Mouse (Mus musculus) forebrain, embryonic 14.5 days (tissue): ENCODE data around the gene Pced1b. TPM values are rescaled to one million over a fixed set of nuclear protein-coding genes. Genes with fewer than 3 reads are reported as not detected.

ENCODE experiments used
- ATAC-seq: fragments of 200-750 bp; cut with Nextera tagmentation; 2 replicates; pipeline ENCODE4 v1.8.0; 2017; ENCODE audit warnings: mild to moderate bottlenecking, moderate library complexity
- DNase-seq: peaks from one replicate; pipeline ENCODE4 v3.0.0-alpha.2; 2015; ENCODE audit warnings: low spot score
- H3K27ac ChIP-seq: fragments of 300-500 bp; sonication (generic); 2 replicates; pipeline ENCODE4 v1.5.1; 2014; ENCODE audit warnings: low read depth, mild to moderate bottlenecking, control low read depth, low read length, moderate library complexity
- H3K27me3 ChIP-seq: fragments of 300-500 bp; sonication (generic); replicated peaks from 2 replicates; pipeline ENCODE4 v1.6.1; 2014; ENCODE audit warnings: low read length, control low read depth, mixed read lengths; ENCODE audit not compliant: control insufficient read depth, insufficient read depth
- H3K36me3 ChIP-seq: fragments of 300-500 bp; sonication (generic); 2 replicates; pipeline ENCODE4 v1.6.1; 2014; ENCODE audit warnings: low read length, control low read depth; ENCODE audit not compliant: control insufficient read depth, insufficient read depth
- H3K4me1 ChIP-seq: fragments of 300-500 bp; sonication (generic); 2 replicates; pipeline ENCODE4 v1.6.1; 2014; ENCODE audit warnings: antibody characterized with exemption, low read length, control low read depth; ENCODE audit not compliant: control insufficient read depth, insufficient read depth
- H3K4me2 ChIP-seq: fragments of 300-500 bp; sonication (generic); 2 replicates; pipeline ENCODE4 v1.6.1; 2014; ENCODE audit warnings: mild to moderate bottlenecking, control low read depth, low read length
- H3K4me3 ChIP-seq: fragments of 300-500 bp; sonication (generic); 2 replicates; pipeline ENCODE4 v1.5.1; 2014; ENCODE audit warnings: low read depth, low read length, control low read depth
- H3K9ac ChIP-seq: fragments of 300-500 bp; sonication (generic); 2 replicates; pipeline ENCODE4 v1.6.1; 2014; ENCODE audit warnings: mild to moderate bottlenecking, low read length, control low read depth, moderate library complexity
- H3K9me3 ChIP-seq: fragments of 300-500 bp; sonication (generic); replicated peaks from 2 replicates; pipeline ENCODE4 v1.6.1; 2016; ENCODE audit warnings: low read length, control low read depth, mixed read lengths; ENCODE audit not compliant: control insufficient read depth
- WGBS: fragments of 180-500 bp; shearing (Covaris S2); extraction: QIAGEN DNeasy Blood & Tissue Kit; methylation state at CpG from one replicate; pipeline ENCODE4 v1.1.7; 2014; 5-methylcytosine and 5-hydroxymethylcytosine counted together
- polyA plus RNA-seq: library from polyadenylated mRNA; unstranded; fragments of >200 nt; fragmentation: Nextera tagmentation; extraction: Ambion mirVana; gene quantifications from 2 replicates; pipeline ENCODE4 v1.2.1, GENCODE M21; 2014

The Pced1b gene
- polyA plus RNA-seq, 1 experiment from 2014 or later, result 2.8 TPM

GRCm38 (mm10) chr15:97249322-97249721, 2.4 kb downstream of the Pced1b start:
- H3K4me1 ChIP-seq, result peaks cover 3% of the 10 kb centered on the region; the same call in 1 of the 2 replicates
- H3K4me3 ChIP-seq, result no peak overlapping the region
- WGBS, result 96% methylated on average over 10 of the region's 10 CpGs
- H3K36me3 ChIP-seq, result no peaks in the 10 kb centered on the region
- DNase-seq (no peak), ATAC-seq (no peak)
- peaks cover 14% of the 10 kb centered on the region; the same call in 1 of the 2 replicates for H3K27me3 ChIP-seq
- H3K4me2 ChIP-seq, result no peak overlapping the region
- H3K9me3 ChIP-seq, result no peaks in the 10 kb centered on the region
- H3K27ac ChIP-seq, result no peak overlapping the region
- H3K9ac ChIP-seq, result no peak overlapping the region

GRCm38 (mm10) chr15:97252493-97253034, 5.7 kb downstream of the Pced1b start:
- no peak overlapping the region for H3K4me3 ChIP-seq
- no peaks in the 10 kb centered on the region for H3K27me3 ChIP-seq
- H3K9me3 ChIP-seq, result no peaks in the 10 kb centered on the region
- no peak for DNase-seq
- WGBS, result 89% methylated on average over 8 of the region's 8 CpGs
- peaks cover 3% of the 10 kb centered on the region; the same call in 1 of the 2 replicates for H3K4me1 ChIP-seq
- no peak overlapping the region for H3K9ac ChIP-seq
- no peak for ATAC-seq
- H3K4me2 ChIP-seq, result no peak overlapping the region
- H3K27ac ChIP-seq, result no peak overlapping the region
- H3K36me3 ChIP-seq, result no peaks in the 10 kb centered on the region

- WGBS, result 96% methylated on average over 4 of the region's 4 CpGs
- Histone ChIP-seq H3K36me3 (no peaks in the 10 kb centered on the region), H3K27me3 (no peaks in the 10 kb centered on the region), H3K4me2 (no peak overlapping the region), H3K4me3 (no peak overlapping the region), H3K27ac (no peak overlapping the region), H3K4me1 (no peaks in the 10 kb centered on the region), H3K9me3 (no peaks in the 10 kb centered on the region), H3K9ac (no peak overlapping the region)
- no peak for ATAC-seq
- no peak for DNase-seq
These were observed 7.5 kb downstream of the Pced1b start for GRCm38 (mm10) chr15:97254375-97254774.

GRCm38 (mm10) chr15:97255800-97256199, 8.9 kb downstream of the Pced1b start:
- no peaks in the 10 kb centered on the region for H3K27me3 ChIP-seq
- ATAC-seq (no peak), DNase-seq (no peak)
- WGBS, result 82% methylated on average over 3 of the region's 3 CpGs
- H3K9me3 ChIP-seq, result no peaks in the 10 kb centered on the region
- H3K36me3 ChIP-seq, result no peaks in the 10 kb centered on the region
- H3K4me1 ChIP-seq, result no peaks in the 10 kb centered on the region
- no peak overlapping the region for H3K9ac ChIP-seq
- H3K4me3 ChIP-seq, result no peak overlapping the region
- H3K4me2 ChIP-seq, result no peak overlapping the region
- no peak overlapping the region for H3K27ac ChIP-seq

GRCm38 (mm10) chr15:97256411-97256810, 9.5 kb downstream of the Pced1b start:
- H3K4me2 ChIP-seq, result no peak overlapping the region
- H3K27ac ChIP-seq, result no peak overlapping the region
- no peaks in the 10 kb centered on the region for H3K36me3 ChIP-seq
- no peak overlapping the region for H3K9ac ChIP-seq
- H3K4me1 ChIP-seq, result no peaks in the 10 kb centered on the region
- 92% methylated on average over 11 of the region's 11 CpGs for WGBS
- no peaks in the 10 kb centered on the region for H3K9me3 ChIP-seq
- DNase-seq (no peak), ATAC-seq (no peak)
- H3K27me3 ChIP-seq, result no peaks in the 10 kb centered on the region
- no peak overlapping the region for H3K4me3 ChIP-seq

GRCm38 (mm10) chr15:97257206-97257775, 10.4 kb downstream of the Pced1b start:
- H3K4me1 ChIP-seq, result no peaks in the 10 kb centered on the region
- no peaks in the 10 kb centered on the region for H3K27me3 ChIP-seq
- H3K4me2 ChIP-seq, result no peak overlapping the region
- H3K36me3 ChIP-seq, result no peaks in the 10 kb centered on the region
- H3K9me3 ChIP-seq, result no peaks in the 10 kb centered on the region
- no peak overlapping the region for H3K9ac ChIP-seq
- DNase-seq, result no peak
- 85% methylated on average over 8 of the region's 8 CpGs for WGBS
- H3K27ac ChIP-seq, result no peak overlapping the region
- ATAC-seq, result no peak
- H3K4me3 ChIP-seq, result no peak overlapping the region

- ATAC-seq (no peak), DNase-seq (no peak)
- H3K27ac ChIP-seq, result no peak overlapping the region
- H3K4me3 ChIP-seq, result no peak overlapping the region
- no peaks in the 10 kb centered on the region for H3K9me3 ChIP-seq
- 84% methylated on average over 17 of the region's 17 CpGs for WGBS
- no peak overlapping the region for H3K4me2 ChIP-seq
- no peaks in the 10 kb centered on the region for H3K27me3 ChIP-seq
- no peaks in the 10 kb centered on the region for H3K36me3 ChIP-seq
- no peak overlapping the region for H3K9ac ChIP-seq
- H3K4me1 ChIP-seq, result no peaks in the 10 kb centered on the region
These were observed 11.8 kb downstream of the Pced1b start for GRCm38 (mm10) chr15:97258483-97259230.

- peak; percentile 59 for DNase-seq
- 63% methylated on average over 8 of the region's 8 CpGs for WGBS
- no peak overlapping the region for H3K4me3 ChIP-seq
These were observed 12.4 kb downstream of the Pced1b start for GRCm38 (mm10) chr15:97259300-97259699.

GRCm38 (mm10) chr15:97259968-97260597, 13.2 kb downstream of the Pced1b start:
- H3K4me3 ChIP-seq, result no peak overlapping the region
- DNase-seq, result no peak
- no peaks in the 10 kb centered on the region for H3K27me3 ChIP-seq
- H3K9ac ChIP-seq, result no peak overlapping the region
- WGBS, result 72% methylated on average over 11 of the region's 11 CpGs
- no peaks in the 10 kb centered on the region for H3K9me3 ChIP-seq
- H3K27ac ChIP-seq, result no peak overlapping the region
- no peaks in the 10 kb centered on the region for H3K36me3 ChIP-seq
- ATAC-seq, result no peak
- H3K4me2 ChIP-seq, result no peak overlapping the region
- no peaks in the 10 kb centered on the region for H3K4me1 ChIP-seq

More at GRCm38 (mm10) chr15:97259300-97259699, 12.4 kb downstream of the Pced1b start:
- no peak overlapping the region for H3K4me2 ChIP-seq
- H3K4me1 ChIP-seq, result no peaks in the 10 kb centered on the region
- no peaks in the 10 kb centered on the region for H3K9me3 ChIP-seq
- no peak for ATAC-seq
- H3K27me3 ChIP-seq, result no peaks in the 10 kb centered on the region
- no peaks in the 10 kb centered on the region for H3K36me3 ChIP-seq
- H3K9ac ChIP-seq, result no peak overlapping the region
- no peak overlapping the region for H3K27ac ChIP-seq
